Mouse (Mus musculus) v-Abl transformed pro-B cells (cell line): Measurements from ENCODE around the gene St6galnac3.

Experiments
- in situ Hi-C, 2 experiments: fragments of 400-800 bp; cut with MboI; formaldehyde crosslinking; loops; one replicate each; pipeline ENCODE4 v1.15.1; 2025; ENCODE audit not compliant: unreplicated experiment in 2 of 2

The St6galnac3 gene

DNA sequence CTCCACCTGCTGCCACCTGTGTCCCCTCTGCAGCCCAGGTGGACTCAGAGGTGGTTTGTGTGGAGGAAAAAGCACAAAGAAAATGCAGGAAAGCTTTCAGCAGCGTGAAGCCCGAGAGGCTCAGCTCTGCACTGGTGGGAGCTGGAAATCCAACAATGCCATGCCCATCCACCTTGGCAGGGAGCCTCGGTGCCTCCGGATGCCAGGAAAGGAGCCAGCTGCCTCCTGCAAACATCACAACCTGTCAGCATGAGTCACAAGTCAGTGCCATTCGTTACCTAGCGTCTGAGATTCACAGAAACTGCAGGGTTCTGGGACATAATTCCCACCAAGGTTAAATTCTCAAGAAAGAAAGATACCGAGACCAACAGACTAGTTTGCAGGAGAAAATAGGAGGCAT lies 63.0 kb downstream of the St6galnac3 start:
- in situ Hi-C loops = loop anchor here in 1 of 2 experiments (25.0 kb wide), 1 partner anchor 1550 kb away; no protein-coding TSS in a partner anchor

- in situ Hi-C loops = loop anchor here (10.0 to 25.0 kb wide), 5 partner anchors 175 to 1547 kb away; partner anchors contain the start of gene Nexn (in 2 of the 2)
Observed at GRCm38 (mm10) chr3:153659575-153660168, 65.3 kb downstream of the St6galnac3 start.

DNA sequence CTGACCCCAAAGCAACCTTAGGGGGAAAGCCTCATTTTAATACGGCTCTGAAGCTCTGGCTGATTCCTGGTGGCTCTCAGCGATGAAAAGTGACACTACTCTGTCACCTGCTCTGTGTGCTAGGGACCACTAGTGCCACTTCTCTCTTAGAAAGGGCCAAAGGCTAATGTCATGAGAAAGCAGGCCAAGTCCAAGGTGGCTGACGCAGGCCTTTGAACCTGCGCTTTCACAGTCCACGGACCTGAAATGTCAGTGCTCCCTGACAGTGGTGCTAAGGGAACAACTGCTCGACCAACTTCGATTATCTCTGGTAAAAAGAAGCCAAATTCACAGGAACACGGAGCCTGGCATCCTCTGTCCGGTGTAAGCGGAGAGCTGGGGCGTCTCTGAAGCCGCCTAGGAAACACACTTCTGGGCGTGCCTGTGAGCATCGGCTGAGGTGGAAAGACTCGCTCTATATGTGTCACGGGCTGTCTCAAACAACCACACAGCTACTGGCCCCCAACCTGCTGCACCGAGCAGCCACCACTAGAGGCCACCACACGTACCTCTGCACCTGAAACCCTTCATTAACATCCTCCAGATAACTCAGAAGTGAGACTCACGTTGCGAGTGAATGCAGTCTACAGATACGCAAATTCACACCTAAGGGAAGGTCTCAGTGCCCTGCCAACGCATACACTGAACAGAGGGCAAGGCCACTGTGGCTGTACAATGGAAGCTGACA lies 66.8 kb downstream of the St6galnac3 start:
- in situ Hi-C loops = loop anchor here (10.0 to 25.0 kb wide), 5 partner anchors 177 to 1546 kb away; partner anchors contain the start of gene Nexn (in 2 of the 2)

- in situ Hi-C loops = loop anchor here (10.0 to 25.0 kb wide), 5 partner anchors 180 to 1543 kb away; partner anchors contain the start of gene Nexn (in 2 of the 2)
Observed at GRCm38 (mm10) chr3:153655071-153655470, 69.9 kb downstream of the St6galnac3 start.

- in situ Hi-C loops = loop anchor here (5.0 to 25.0 kb wide), 6 partner anchors 182 to 1541 kb away; partner anchors contain the start of gene Nexn (in 2 of the 2)
Observed at GRCm38 (mm10) chr3:153652850-153653249, 72.1 kb downstream of the St6galnac3 start.

- in situ Hi-C loops = no loop called here
Observed at GRCm38 (mm10) chr3:153648713-153649112, 76.3 kb downstream of the St6galnac3 start.

- in situ Hi-C loops = no loop called here
Observed at GRCm38 (mm10) chr3:153645803-153646202, 79.2 kb downstream of the St6galnac3 start.

DNA sequence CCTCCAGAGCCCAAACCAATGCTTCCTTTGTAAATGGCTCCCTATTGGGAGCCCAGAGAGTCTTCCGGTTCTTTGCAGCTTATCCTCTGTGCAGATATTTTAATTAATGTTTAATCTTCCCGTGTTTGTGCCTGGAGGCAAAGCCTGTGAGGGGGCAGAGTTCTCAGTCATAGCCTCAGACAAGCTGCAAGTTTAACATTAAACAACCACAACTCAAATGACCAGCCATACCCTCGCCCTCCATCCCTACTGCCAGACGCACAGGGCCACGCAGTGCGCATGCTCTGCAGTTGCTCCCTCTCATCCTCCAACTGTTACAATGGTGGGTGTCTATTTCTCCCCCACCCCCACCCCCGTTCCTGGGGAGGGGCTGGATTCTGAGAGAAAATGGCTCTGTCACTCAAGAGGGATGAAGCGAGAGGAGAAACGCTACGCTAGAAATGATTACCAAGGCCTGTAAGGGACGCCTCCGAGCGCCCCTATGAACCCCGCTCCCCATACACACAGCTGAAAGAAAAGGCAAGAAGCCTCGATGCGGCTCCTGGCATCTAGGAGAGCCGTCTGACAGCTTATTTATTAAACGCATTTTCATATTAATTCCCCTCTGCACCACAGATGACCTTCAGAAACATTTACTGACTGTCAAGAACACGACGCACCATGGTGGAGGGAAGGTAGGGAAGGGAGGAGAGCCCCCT lies 81.0 kb downstream of the St6galnac3 start:
- in situ Hi-C loops = no loop called here

GRCm38 (mm10) chr3:153642826-153643225 lies 82.1 kb downstream of the St6galnac3 start:
- in situ Hi-C loops = no loop called here

DNA sequence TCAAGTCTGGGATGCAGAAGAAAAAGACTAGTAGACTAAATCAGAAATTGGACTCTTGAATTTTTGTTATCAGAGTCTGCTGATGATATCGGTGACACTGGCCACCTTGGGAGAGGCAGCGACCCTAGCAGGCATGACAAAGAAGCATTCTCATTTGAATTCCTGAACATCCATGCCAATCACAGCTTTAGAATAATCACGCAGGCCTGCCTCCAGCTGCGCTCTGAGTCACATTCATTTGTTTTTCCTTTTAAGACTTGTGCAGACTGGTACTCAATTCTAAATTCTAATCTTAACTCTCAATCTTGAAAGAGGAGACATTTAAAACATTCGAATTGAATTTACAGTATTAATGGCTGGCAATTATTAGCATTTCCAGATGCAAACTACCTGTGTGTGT lies 83.2 kb downstream of the St6galnac3 start:
- in situ Hi-C loops = no loop called here

DNA sequence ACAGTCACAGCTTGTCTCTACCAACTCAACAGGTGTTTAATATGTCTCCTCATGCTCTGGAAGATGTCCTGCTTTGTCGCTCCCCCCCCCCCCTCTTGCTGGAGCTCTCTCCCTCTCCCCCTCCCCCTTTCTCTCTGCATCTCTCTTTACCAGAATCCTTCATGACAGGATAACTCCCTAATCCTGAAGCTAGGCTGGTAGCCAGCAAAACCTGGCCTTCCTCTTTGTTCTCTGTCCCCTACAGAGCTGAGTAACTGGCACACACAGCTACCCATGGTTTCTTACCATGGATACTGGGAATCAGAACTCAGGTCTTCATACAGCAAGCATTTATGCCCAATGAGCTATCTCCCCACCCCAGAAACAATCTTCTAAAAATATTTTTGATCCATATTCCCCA lies 87.6 kb downstream of the St6galnac3 start:
- in situ Hi-C loops = no loop called here

DNA sequence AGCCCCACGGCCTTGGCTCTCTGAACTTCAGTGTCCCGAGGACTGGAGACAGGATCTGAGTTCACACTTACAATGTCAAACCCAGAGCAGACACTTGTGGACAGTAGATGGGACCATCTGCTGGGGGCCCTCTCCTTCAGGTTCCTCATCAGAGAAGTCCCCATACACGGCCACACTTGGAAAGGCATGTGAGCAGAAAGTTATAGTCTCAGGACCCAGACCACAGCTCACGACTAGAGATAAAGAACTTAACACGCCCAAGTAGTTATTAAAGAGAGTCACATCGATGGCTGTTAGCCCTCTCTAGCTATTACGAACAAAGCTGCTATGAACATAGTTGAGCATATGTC lies 88.2 kb downstream of the St6galnac3 start:
- in situ Hi-C loops = no loop called here

DNA sequence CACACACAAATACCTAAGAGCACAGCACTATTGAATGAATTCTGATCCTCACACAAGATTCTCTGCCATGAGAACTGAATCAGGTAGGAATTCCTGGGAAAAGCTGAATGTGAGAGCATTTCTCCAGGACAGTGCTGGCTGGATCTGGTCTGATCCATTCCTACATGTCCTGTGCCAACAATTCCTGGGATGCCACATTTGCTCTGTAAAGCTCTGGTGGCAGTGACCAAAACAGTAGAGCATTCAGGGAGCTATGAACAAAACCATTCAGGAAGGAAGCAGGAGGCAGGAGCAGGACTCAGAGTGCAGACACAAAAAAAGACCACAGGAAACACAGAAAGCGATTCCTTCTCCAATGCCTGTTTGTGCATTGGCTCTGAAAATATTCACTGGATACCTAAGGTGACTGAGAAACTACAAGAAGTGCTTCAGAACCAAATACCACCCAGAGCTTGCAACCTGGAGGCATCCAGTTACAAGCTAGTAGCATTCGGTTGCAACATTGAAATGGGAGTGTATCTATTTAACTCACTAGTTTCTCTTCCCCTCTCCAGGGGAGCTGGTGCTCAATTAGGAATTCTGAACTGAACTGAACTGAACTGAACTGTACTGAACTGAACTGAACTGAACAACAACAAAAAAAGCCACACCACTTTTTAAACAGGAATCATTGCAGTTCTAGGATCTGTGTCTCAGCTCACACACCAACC lies 88.7 kb downstream of the St6galnac3 start:
- in situ Hi-C loops = no loop called here

GRCm38 (mm10) chr3:153631988-153632672 lies 92.8 kb downstream of the St6galnac3 start:
- in situ Hi-C loops = no loop called here

GRCm38 (mm10) chr3:153626237-153626636 lies 98.7 kb downstream of the St6galnac3 start:
- in situ Hi-C loops = no loop called here

DNA sequence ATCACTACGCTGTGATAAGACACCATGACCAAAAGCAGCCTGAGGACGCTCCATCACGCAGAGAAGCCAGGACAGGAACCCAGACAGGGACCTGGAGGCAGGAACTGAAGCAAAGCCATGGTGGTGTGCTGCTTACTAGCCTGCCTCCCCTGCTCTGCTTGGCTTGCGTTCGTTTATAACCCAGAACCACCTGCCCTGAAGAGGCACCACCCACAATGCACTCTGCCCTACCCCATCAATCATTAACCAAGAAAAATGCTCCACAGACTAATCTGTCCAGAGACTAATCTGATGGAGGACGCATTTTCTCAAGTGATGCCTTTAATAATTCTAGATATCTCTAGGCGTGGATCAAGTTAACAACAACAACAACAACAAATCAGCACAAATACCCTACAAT lies 106.0 kb downstream of the St6galnac3 start:
- in situ Hi-C loops = no loop called here

DNA sequence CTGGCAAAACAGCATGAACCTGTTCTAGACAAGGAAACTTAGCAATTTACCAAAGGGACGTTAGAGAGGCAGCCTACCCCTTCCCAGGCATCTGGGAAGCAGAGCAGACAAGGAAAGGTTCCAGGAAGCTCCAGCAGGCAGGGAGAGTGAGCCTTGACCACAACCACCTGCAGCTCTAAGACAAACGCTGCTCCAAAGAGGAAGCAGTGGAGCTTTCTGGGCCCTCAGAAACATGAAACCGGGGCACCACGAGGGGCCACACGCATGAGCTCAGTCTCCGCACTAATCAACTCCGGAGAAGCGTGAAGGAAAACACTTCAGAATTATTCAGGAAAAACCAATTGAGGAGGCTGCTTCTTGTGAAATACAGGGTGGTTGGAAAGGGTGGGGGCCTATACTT lies 108.1 kb downstream of the St6galnac3 start:
- in situ Hi-C loops = no loop called here

DNA sequence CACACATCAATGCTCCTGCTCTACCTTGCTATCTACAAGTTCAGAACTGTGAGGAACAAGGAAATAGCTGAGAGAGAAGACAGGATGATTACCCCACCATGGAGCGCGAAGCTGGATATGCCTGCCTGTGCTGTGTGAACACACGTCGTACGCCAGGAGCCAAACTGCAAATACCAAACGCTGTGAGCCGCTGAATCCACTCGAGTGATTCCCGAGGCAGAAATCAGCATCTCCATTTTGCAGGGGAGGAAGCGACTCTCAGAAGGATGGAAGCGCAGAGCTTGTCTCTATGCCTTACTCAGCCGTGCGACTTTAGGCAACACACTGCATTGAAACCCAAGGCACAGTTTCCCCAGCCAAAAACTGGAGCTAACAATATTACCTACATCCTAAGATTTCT lies 114.7 kb downstream of the St6galnac3 start:
- in situ Hi-C loops = no loop called here

GRCm38 (mm10) chr3:153606331-153606730 lies 118.6 kb downstream of the St6galnac3 start:
- in situ Hi-C loops = no loop called here

GRCm38 (mm10) chr3:153605767-153606098 lies 119.2 kb downstream of the St6galnac3 start:
- in situ Hi-C loops = no loop called here
